Mouse (Mus musculus) central nervous system, embryonic 18 days (tissue): ENCODE data around the gene Gm21961. TPM values are rescaled to one million over a fixed set of nuclear protein-coding genes. Genes with fewer than 3 reads are reported as not detected.

ENCODE experiments used
- polyA plus RNA-seq: library from polyadenylated mRNA; depleted of rRNA; stranded (reverse); fragments of >200 nt; gene quantifications from 2 replicates; pipeline ENCODE4 v1.2.3, GENCODE M21; 2012; rRNA removed

Gene Gm21961
- polyA plus RNA-seq = not detected in 2 replicates

DNA sequence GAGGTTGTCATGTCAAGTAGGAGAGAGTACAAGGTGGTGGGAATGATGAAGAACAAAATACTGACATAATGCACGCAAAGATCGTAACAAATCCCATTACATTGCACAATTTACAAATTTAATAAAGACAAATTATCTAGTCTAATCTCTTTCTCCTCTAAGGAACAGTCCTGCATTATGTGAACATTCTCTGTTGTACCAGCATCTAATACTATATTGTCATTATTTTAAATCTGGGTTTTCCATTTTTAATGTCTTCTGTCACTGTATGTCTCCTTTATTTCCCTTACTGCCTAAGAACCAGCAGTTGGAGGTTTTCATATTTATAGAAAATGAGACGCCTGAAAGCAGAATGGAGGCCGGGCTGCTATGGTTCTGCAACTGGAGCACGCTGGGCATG is at the start of gene Gm21961:
Gm21961 (minus strand) TSS at position 101 of the 400 bp plus-strand sequence.

Other genes with a start within 250 kb of the Gm21961 start
- not detected in 2 replicates for gene Gm21798, start 197.2 kb downstream of the Gm21961 start, polyA plus RNA-seq